Mouse (Mus musculus) bone marrow, adult 2 months (tissue): ENCODE data around the gene Foxa1. TPM values are rescaled to one million over a fixed set of nuclear protein-coding genes. Genes with fewer than 3 reads are reported as not detected.

ENCODE experiments used
- H3K27ac ChIP-seq: fragments of 200-500 bp; 2 replicates; pipeline ENCODE4 v1.5.1; 2012; ENCODE audit warnings: low read depth, mild to moderate bottlenecking, control low read depth, inconsistent platforms, low read length; ENCODE audit not compliant: control insufficient read depth, poor library complexity, insufficient read depth
- H3K4me1 ChIP-seq: fragments of 200-500 bp; 2 replicates; pipeline ENCODE4 v1.6.1; 2011; ENCODE audit warnings: low read length; ENCODE audit not compliant: control insufficient read depth, insufficient read depth
- H3K4me3 ChIP-seq: fragments of 200-500 bp; replicated peaks from 2 replicates; pipeline ENCODE3; 2011; ENCODE audit warnings: mild to moderate bottlenecking, low read depth, low read length, control low read depth; ENCODE audit not compliant: control insufficient read depth
- CTCF ChIP-seq: fragments of 200-500 bp; IDR thresholded peaks from 2 replicates; pipeline ENCODE4 v1.5.1; 2011; ENCODE audit warnings: low read length, control low read depth; ENCODE audit not compliant: control insufficient read depth, insufficient read depth
- POLR2A ChIP-seq: fragments of 200-500 bp; IDR thresholded peaks from 2 replicates; pipeline ENCODE4 v1.6.1; 2011; ENCODE audit warnings: low read depth, mild to moderate bottlenecking, control low read depth, low read length, borderline replicate concordance; ENCODE audit not compliant: control insufficient read depth
- WGBS: fragments of 180-500 bp; shearing (Covaris S2); methylation state at CpG from one replicate; pipeline ENCODE4 v1.1.7; 2018; 5-methylcytosine and 5-hydroxymethylcytosine counted together
- polyA plus RNA-seq: library from polyadenylated mRNA; stranded (reverse); fragments of >200 nt; gene quantifications from 2 replicates; pipeline ENCODE4 v1.2.4, GENCODE M21; 2011; ENCODE audit warnings: low replicate concordance; ENCODE audit not compliant: missing spikeins, insufficient read depth, insufficient read length

Gene Foxa1
- polyA plus RNA-seq, 1 experiment, result not detected

DNA sequence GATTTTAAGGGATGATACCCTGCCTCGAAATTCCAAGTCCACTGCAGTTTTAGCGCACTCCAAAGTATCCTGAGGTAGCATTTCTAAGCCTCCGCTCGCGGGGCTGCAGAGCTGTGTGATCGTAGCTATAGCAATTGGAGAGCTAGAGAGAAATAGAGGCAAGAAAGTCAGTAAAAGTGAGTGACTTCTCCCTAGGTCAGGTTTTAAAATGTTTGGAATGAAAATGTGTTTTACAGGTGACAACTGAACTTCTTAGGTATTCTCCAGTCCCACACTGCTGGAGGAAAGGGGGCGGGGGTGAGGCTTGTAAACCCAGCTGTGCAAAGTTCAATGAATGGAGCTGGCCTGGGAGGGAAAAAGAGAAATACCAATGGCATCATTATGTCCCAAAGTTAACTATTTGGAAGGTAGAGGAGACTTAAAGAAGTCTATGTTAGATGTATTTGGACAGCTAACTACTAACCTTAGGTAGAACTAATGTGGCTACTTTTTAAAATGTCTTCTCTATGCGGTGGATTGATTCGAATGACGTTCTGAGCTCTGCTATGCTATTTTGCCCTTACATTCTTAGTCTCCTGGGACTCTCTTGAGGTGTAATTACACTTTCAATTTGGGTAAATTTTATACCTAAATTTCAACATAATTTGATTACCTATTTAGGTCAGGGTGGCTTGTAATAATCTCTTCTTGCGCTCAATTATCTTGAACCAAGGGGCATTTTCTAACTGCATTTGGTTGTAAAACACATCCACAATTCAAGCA is 9.6 kb downstream of the Foxa1 start:
- H3K4me1 ChIP-seq, result no peaks in the 10 kb centered on the region
- no peak overlapping the region for H3K4me3 ChIP-seq
- TF ChIP-seq POLR2A (no peak), CTCF (no peak)
- H3K27ac ChIP-seq, result no peak overlapping the region
- 12% methylated on average over 11 of the region's 11 CpGs for WGBS

- no peak overlapping the region for H3K27ac ChIP-seq
- TF ChIP-seq POLR2A, result no peak
- no peak for TF ChIP-seq CTCF
- no peaks in the 10 kb centered on the region for H3K4me1 ChIP-seq
- H3K4me3 ChIP-seq, result no peak overlapping the region
- 6% methylated on average over 25 of the region's 25 CpGs for WGBS
Measured at GRCm38 (mm10) chr12:57536056-57536908, 10.4 kb downstream of the Foxa1 start.

GRCm38 (mm10) chr12:57534879-57535611 is 11.7 kb downstream of the Foxa1 start:
- Histone ChIP-seq H3K4me1 (no peaks in the 10 kb centered on the region), H3K4me3 (no peak overlapping the region), H3K27ac (no peak overlapping the region)
- TF ChIP-seq POLR2A (no peak), CTCF (no peak)
- 5% methylated on average over 39 of the region's 39 CpGs for WGBS

- no peak for TF ChIP-seq POLR2A
- TF ChIP-seq CTCF, result no peak
- WGBS, result 4% methylated on average over 5 of the region's 6 CpGs
- Histone ChIP-seq H3K4me1 (no peaks in the 10 kb centered on the region), H3K4me3 (no peak overlapping the region), H3K27ac (no peak overlapping the region)
Measured at GRCm38 (mm10) chr12:57534517-57534878, 12.2 kb downstream of the Foxa1 start.

DNA sequence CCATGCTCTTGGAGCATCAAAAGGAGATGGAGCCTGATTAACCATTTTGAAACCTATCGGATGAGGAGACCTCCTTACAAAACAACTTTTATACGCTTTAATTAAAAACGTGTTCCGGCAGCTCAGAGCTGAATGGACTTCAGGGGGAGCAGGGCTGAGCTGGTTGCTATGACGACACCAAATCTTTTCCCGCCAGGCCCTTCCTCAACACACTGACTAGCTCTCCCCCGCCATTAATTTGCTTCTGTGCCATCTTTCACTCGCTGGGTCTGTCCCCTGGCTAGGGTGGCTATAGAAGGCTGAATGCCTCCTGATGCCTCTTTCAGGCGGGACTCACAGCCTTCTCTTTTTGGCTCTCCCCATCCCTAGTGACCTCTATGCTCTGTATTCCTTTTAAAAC is 16.2 kb downstream of the Foxa1 start:
- H3K4me1 ChIP-seq, result no peaks in the 10 kb centered on the region
- 40% methylated on average over 9 of the region's 9 CpGs for WGBS
- TF ChIP-seq CTCF (no peak), POLR2A (no peak)
- H3K4me3 ChIP-seq, result no peak overlapping the region
- H3K27ac ChIP-seq, result no peak overlapping the region

- 35% methylated on average over 4 of the region's 4 CpGs for WGBS
- H3K4me3 ChIP-seq, result no peak overlapping the region
- H3K27ac ChIP-seq, result no peak overlapping the region
- no peaks in the 10 kb centered on the region for H3K4me1 ChIP-seq
- TF ChIP-seq POLR2A, result no peak
- no peak for TF ChIP-seq CTCF
Measured at GRCm38 (mm10) chr12:57528335-57528734, 18.4 kb downstream of the Foxa1 start.

DNA sequence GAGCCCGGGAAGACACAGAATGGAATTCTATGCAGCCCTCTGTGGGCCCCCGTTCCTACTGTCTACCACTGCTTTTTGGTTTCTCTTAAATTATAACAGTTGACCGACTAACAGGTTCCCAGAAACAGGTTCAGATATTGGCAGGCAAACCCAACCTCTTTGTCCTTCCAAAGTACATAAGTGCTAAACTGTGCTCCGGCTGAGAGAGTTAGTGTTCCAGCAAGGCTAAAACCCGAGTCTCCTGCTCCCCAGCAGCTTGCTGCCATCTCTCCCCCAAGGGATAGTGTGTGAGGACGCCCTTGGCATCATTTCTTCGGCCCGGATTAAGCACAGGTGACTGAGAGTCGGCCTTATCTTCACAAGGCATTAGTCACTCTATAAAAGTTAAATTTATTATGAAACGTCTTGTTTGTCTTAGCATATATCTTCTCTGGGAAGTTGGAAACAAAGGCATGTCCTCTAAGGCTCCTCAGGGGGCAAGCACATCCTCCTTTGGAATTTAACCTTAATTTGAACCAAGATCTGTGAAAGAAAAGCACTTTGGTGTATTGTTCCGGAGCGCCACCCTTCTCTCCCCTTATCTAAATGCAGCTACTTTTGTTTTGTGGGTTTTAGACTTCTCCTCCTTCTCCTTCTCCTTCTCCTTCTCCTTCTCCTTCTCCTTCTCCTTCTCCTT is 30.9 kb downstream of the Foxa1 start:
- no peak overlapping the region for H3K4me3 ChIP-seq
- TF ChIP-seq CTCF, result no peak
- no peak for TF ChIP-seq POLR2A
- no peaks in the 10 kb centered on the region for H3K4me1 ChIP-seq
- no peak overlapping the region for H3K27ac ChIP-seq
- 66% methylated on average over 12 of the region's 12 CpGs for WGBS
